Mouse (Mus musculus) hindbrain, embryonic 14.5 days (tissue): ENCODE results near the gene Ppfia4. TPM values are rescaled to one million over a fixed set of nuclear protein-coding genes. Genes with fewer than 3 reads are reported as not detected.

ENCODE experiments used
- ATAC-seq: fragments of 200-750 bp; cut with Nextera tagmentation; 2 replicates; pipeline ENCODE4 v1.8.0; 2017; ENCODE audit warnings: moderate number of reproducible peaks, mild to moderate bottlenecking, moderate TSS enrichment, moderate library complexity; ENCODE audit not compliant: low FRiP score
- DNase-seq: peaks from one replicate; pipeline ENCODE4 v3.0.0-alpha.2; 2015; ENCODE audit warnings: low spot score
- H3K27ac ChIP-seq: fragments of 300-500 bp; sonication (generic); 2 replicates; pipeline ENCODE4 v1.5.1; 2014; ENCODE audit warnings: mild to moderate bottlenecking, moderate library complexity
- H3K27me3 ChIP-seq: fragments of 300-500 bp; sonication (generic); 2 replicates; pipeline ENCODE4 v1.6.1; 2014; ENCODE audit warnings: mild to moderate bottlenecking, low read length, mixed read lengths; ENCODE audit not compliant: control insufficient read depth, insufficient read depth
- H3K36me3 ChIP-seq: fragments of 300-500 bp; sonication (generic); replicated peaks from 2 replicates; pipeline ENCODE4 v1.6.1; 2014; ENCODE audit not compliant: control insufficient read depth, insufficient read depth
- H3K4me1 ChIP-seq: fragments of 300-500 bp; sonication (generic); replicated peaks from 2 replicates; pipeline ENCODE4 v1.6.1; 2014; ENCODE audit warnings: antibody characterized with exemption, low read length, mixed read lengths; ENCODE audit not compliant: control insufficient read depth, insufficient read depth
- H3K4me2 ChIP-seq: fragments of 300-500 bp; sonication (generic); replicated peaks from 2 replicates; pipeline ENCODE4 v1.6.1; 2014; ENCODE audit warnings: mild to moderate bottlenecking, moderate library complexity
- H3K4me3 ChIP-seq: fragments of 300-500 bp; sonication (generic); replicated peaks from 2 replicates; pipeline ENCODE4 v1.5.1; 2014; ENCODE audit warnings: mild to moderate bottlenecking, low read length
- H3K9ac ChIP-seq: fragments of 300-500 bp; sonication (generic); 2 replicates; pipeline ENCODE4 v1.6.1; 2014
- H3K9me3 ChIP-seq: fragments of 300-500 bp; sonication (generic); 2 replicates; pipeline ENCODE4 v1.6.1; 2016; ENCODE audit warnings: low read length; ENCODE audit not compliant: control insufficient read depth
- WGBS: fragments of 180-500 bp; shearing (Covaris S2); extraction: QIAGEN DNeasy Blood & Tissue Kit; methylation state at CpG from one replicate; pipeline ENCODE4 v1.1.7; 2014; 5-methylcytosine and 5-hydroxymethylcytosine counted together
- polyA plus RNA-seq: library from polyadenylated mRNA; unstranded; fragments of >200 nt; fragmentation: Nextera tagmentation; extraction: Ambion mirVana; gene quantifications from 2 replicates; pipeline ENCODE4 v1.2.1, GENCODE M21; 2014

Ppfia4 gene
- polyA plus RNA-seq, 1 experiment from 2014 or later: 20.4 TPM

DNA sequence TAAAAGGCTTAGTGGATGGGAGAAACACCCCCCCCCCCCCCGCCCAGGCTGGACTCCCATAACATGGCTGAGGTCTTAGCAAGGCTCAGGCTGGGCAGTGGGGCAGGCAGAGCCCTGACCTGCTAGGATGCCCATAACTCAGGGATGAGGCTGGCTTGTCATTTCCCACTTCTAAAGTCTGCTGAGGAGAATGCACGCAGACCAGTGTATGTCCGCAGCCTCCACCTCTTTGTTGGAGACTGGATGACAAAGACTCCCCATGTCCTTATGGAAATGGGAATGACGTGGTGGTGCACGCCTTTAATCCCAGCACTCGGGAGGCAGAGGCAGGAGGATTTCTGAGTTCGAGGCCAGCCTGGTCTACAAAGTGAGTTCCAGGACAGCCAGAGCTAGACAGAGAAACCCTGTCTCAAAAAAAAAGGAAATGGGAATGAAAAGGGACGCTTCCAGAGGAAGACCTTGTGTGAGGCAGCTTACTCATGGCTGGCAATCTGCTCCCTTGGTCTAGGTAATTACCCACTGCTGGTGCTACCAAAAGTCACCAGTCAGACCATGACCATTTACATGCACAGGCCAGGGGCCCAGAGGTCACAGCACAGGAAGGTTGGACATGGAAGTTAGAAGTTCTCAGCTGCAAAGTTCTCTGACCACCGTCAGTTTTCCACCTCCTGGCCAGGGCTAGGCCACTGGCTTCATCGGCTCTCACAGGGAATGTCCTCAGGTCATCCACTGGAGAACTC, 813 bp upstream of the Ppfia4 start:
- H3K27me3 ChIP-seq: no peaks in the 10 kb centered on the region
- 0 out of 2 replicates have a peak, but pooled peaks cover 3% of the 10 kb centered on the region for H3K4me1 ChIP-seq
- no peaks in the 10 kb centered on the region for H3K9me3 ChIP-seq
- H3K27ac ChIP-seq: no peak overlapping the region
- WGBS: 82% methylated on average over 10 of the region's 10 CpGs
- DNase-seq: no peak
- no peak for ATAC-seq
- no peaks in the 10 kb centered on the region for H3K36me3 ChIP-seq
- no peak overlapping the region for H3K4me2 ChIP-seq
- H3K4me3 ChIP-seq: no peak overlapping the region
- H3K9ac ChIP-seq: no peak overlapping the region

DNA sequence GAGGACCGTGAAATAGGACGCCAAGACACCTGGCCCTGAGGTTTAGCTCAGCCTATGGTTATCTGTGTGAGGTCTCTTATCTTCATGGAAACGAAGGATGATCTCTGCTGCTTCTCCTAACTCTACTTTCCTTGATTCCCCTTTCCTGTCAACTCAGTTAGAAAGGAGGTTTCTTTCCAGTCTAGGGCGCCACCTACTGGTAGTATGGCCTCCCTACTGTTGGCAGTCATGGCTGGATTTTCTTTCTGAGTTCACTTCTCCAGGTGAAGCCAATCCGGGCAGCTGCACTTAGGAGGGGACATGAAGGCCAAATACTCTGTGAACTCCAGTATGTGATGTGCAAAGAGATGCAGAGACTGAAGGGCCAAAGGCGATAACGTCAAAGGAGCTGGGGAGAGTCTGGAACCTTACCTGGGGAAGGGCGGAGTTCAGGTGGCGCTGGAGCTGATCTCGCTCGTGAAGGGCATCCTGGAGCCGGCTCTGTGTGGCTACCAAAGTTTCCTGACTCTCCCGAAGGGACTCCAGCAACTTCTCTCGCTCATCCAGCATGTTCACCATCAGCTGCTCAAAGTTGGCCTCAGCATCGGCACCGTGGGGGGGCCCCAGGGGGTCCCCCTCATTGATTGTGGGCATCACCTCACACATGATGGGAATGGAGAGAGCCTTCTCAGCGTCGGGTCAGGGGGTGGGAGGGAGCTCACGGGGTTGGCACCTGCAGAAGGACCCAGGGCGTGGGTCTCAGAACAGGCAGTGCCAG, 671 bp downstream of the Ppfia4 start:
- Histone ChIP-seq H3K4me3 (no peak overlapping the region), H3K4me2 (no peak overlapping the region), H3K9me3 (no peaks in the 10 kb centered on the region), H3K36me3 (no peaks in the 10 kb centered on the region), H3K4me1 (0 out of 2 replicates have a peak, but pooled peaks cover 3% of the 10 kb centered on the region), H3K9ac (no peak overlapping the region), H3K27me3 (no peaks in the 10 kb centered on the region), H3K27ac (no peak overlapping the region)
- 60% methylated on average over 20 of the region's 20 CpGs for WGBS
- ATAC-seq (no peak), DNase-seq (peak; percentile 92)

DNA sequence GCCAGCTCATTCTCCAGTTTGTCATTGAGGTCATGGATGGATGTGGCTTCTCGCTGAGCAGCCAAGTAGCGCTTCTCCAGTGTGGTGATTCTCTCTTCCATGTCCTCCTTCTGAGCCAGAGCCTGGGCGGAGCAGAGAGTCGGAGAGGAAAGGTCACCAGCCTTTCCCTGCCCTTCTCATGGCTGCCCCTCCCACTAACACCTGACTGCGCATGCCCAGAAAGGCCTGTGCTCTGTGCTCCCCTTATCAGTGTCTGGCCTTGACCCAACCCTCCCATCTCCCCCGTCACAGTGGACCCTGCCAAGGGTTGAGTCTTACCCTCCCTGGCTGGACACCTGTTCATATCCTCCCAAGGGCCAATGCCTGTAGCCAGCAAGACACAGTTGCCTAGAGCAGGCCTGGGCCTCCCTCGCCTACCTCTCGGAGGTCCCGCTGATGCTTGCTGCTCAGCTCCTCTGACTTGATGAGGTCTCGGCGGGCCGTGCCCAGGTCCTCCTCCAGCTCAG, 5.8 kb downstream of the Ppfia4 start:
- 90% methylated on average over 12 of the region's 12 CpGs for WGBS

DNA sequence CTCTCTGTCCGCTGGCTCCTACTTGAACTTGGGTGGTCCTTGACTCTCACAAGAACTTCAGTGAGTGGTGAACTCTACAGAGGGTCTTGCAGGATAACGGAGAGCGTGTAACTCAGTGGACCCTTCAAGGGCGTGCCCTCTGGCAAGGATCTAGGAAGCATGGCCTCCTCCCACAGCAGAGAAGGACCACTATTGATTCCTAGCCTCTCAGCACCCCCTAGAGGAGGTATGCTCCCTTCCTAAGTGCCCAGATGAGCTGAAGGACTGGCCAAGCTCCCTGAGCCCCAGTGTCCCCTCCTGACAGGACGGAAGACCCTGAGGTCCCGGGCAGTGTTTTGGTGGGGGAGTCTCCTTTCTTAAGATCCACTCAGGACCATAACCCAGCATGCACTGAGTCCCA, 10.1 kb downstream of the Ppfia4 start:
- Histone ChIP-seq H3K9ac (no peak overlapping the region), H3K4me3 (no peak overlapping the region), H3K9me3 (no peaks in the 10 kb centered on the region), H3K27ac (no peak overlapping the region), H3K4me2 (no peak overlapping the region), H3K4me1 (peaks cover 7% of the 10 kb centered on the region; the same call in 1 of the 2 replicates), H3K36me3 (peaks cover 4% of the 10 kb centered on the region; the same call in 1 of the 2 replicates), H3K27me3 (no peaks in the 10 kb centered on the region)
- WGBS: 89% methylated on average over 6 of the region's 6 CpGs
- ATAC-seq (no peak), DNase-seq (no peak)

More for the DNA sequence above, 5.8 kb downstream of the Ppfia4 start:
- Histone ChIP-seq H3K36me3 (no peaks in the 10 kb centered on the region), H3K9me3 (no peaks in the 10 kb centered on the region), H3K4me1 (no peaks in the 10 kb centered on the region), H3K4me2 (no peak overlapping the region), H3K27ac (no peak overlapping the region), H3K9ac (no peak overlapping the region), H3K27me3 (no peaks in the 10 kb centered on the region), H3K4me3 (no peak overlapping the region)
- DNase-seq (no peak), ATAC-seq (no peak)

DNA sequence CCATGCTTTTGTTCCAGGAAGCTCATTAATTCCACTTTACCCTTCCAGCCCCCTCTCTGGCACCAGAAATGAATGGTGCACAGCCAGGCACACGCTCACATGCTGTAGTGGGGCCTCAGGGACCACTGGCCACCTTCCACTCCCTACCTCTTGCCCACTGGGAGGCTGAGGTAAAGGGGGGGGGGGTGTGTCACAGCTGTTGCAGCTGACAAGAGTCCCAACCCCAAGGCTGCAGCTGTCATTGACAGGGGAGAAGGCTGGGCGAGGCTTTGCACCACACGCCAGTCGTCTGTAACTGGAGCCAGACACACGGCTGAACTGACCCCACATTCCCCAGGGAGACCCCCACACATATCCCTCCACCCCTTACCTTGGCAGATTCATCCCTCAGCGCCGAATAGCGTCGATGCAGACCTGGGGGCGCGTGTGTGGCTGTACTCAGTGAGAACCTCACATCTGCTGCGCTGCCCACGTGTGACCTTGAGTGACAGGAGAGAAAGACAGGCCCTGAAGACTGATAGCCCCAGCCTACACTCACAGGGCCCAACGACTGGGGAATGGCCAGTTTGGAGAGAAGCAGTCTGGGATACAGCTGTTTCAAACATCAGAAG, 11.9 kb downstream of the Ppfia4 start:
- Histone ChIP-seq H3K36me3 (peaks cover 18% of the 10 kb centered on the region; the same call in 1 of the 2 replicates), H3K9me3 (no peaks in the 10 kb centered on the region), H3K27me3 (no peaks in the 10 kb centered on the region), H3K9ac (no peak overlapping the region), H3K4me3 (no peak overlapping the region), H3K27ac (no peak overlapping the region), H3K4me1 (peaks cover 7% of the 10 kb centered on the region; the same call in 1 of the 2 replicates), H3K4me2 (no peak overlapping the region)
- 35% methylated on average over 14 of the region's 14 CpGs for WGBS
- DNase-seq (no peak), ATAC-seq (peak; percentile 67; the same call in 1 of the 2 replicates)

DNA sequence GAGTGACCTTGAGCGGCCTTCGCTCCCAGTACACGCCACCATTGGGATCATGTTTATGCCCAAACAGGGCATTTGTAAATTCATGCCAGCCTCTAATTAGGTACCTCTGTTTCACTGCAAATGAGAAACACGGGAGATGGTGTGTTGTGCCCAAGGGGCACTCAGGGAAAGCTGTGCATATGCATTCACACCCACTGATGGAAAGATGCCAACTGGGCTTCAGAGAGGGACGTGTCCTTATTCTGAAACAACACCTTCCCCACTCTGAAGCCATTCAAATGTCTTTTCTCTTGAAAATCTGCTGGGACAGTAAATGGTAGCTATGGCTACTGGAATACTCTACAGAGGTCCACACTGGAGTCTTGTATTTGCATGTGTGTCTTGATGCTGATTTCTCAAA, 14.5 kb downstream of the Ppfia4 start:
- Histone ChIP-seq H3K36me3 (peaks cover 18% of the 10 kb centered on the region; the same call in 1 of the 2 replicates), H3K4me3 (no peak overlapping the region), H3K9ac (no peak overlapping the region), H3K27ac (no peak overlapping the region), H3K4me1 (peaks cover 7% of the 10 kb centered on the region; the same call in 1 of the 2 replicates), H3K9me3 (no peaks in the 10 kb centered on the region), H3K27me3 (no peaks in the 10 kb centered on the region), H3K4me2 (no peak overlapping the region)
- DNase-seq (no peak), ATAC-seq (no peak)
- 71% methylated on average over 5 of the region's 5 CpGs for WGBS

DNA sequence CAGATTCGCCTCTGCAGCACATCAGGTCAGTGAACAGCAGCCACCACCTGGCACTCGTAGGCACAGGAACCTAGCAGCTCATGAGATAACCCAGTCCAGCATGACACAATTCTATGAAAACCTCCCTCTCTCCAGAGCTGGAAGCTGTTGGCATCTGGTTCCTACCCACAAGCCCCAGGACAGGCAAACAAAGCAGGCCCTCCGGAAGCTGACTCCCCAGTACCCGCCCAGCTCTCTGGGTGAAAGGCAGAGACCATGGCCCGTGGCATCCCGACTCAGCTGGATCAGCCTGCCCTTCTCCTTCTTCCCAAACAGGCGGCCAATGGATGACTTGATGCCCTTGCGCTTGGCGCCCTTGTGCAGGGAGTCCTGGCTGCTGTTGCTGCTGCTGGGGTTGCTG, 16.4 kb downstream of the Ppfia4 start:
- ATAC-seq: no peak

DNA sequence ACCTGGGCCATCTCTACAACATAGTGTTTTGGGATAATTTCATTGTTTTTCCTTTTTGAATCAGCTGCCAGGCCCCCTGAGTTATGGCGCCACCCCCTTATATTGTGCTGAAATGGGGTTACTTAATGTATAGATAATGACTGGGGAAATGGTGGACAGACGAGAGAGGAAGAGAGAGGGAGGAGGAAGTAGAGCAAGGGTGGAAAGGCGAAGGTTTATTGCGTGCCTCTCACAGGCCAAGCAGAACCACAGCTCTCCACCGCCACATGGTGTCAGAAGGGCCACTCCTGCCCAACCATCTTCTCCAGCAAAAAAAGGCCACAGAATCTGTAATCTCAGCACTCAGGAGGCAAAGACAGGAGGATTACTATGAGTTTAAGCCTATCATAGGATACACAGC, 17.5 kb downstream of the Ppfia4 start:
- WGBS: 90% methylated on average over 5 of the region's 5 CpGs
- Histone ChIP-seq H3K27ac (no peak overlapping the region), H3K4me3 (no peak overlapping the region), H3K4me1 (no peaks in the 10 kb centered on the region), H3K9me3 (no peaks in the 10 kb centered on the region), H3K4me2 (no peak overlapping the region), H3K9ac (no peak overlapping the region), H3K27me3 (no peaks in the 10 kb centered on the region), H3K36me3 (peaks cover 18% of the 10 kb centered on the region; the same call in 1 of the 2 replicates)
- DNase-seq (no peak), ATAC-seq (no peak)

More for the DNA sequence above, 16.4 kb downstream of the Ppfia4 start:
- Histone ChIP-seq H3K4me1 (peaks cover 7% of the 10 kb centered on the region; the same call in 1 of the 2 replicates), H3K4me3 (no peak overlapping the region), H3K36me3 (peaks cover 18% of the 10 kb centered on the region; the same call in 1 of the 2 replicates), H3K9me3 (no peaks in the 10 kb centered on the region), H3K27ac (no peak overlapping the region), H3K9ac (no peak overlapping the region), H3K27me3 (no peaks in the 10 kb centered on the region), H3K4me2 (no peak overlapping the region)
- no peak for DNase-seq
- WGBS: 88% methylated on average over 9 of the region's 9 CpGs

DNA sequence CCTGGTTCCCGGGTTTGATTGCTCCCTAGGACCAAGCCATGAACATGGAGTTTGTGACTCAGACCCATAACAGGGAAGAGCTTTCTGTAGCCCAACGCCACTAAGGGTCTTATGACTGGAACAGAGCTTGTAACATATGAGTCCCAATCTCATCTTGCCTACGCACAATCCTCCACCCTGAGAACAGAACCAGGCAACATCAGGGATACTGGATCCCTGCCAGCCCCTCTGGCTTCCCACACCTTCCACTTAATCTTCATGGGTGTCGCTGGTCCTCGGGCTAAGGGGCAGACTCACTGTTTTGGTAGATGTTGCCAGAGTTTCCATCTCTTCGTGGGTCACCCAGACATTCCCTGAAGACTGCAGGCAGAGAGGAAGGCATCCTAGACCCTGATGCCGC, 21.0 kb downstream of the Ppfia4 start:
- Histone ChIP-seq H3K27ac (no peak overlapping the region), H3K4me2 (no peak overlapping the region), H3K9ac (no peak overlapping the region), H3K4me1 (no peaks in the 10 kb centered on the region), H3K27me3 (no peaks in the 10 kb centered on the region), H3K9me3 (no peaks in the 10 kb centered on the region), H3K36me3 (peaks cover 6% of the 10 kb centered on the region; the same call in 1 of the 2 replicates), H3K4me3 (no peak overlapping the region)
- ATAC-seq (no peak), DNase-seq (no peak)
- 92% methylated on average over 7 of the region's 7 CpGs for WGBS
